Mouse (Mus musculus) retina, postnatal 1 day (tissue): ENCODE measurements at regions not wholly inside any gene's neighbourhood (a gene's known extent, or its start where the extent isn't known, plus 50 kb on each side); places are given as distances from the start of the nearest gene placed in this dataset.

ENCODE experiments used
- DNase-seq: peaks from one replicate; pipeline ENCODE4 v3.0.0-alpha.2; 2012

DNA sequence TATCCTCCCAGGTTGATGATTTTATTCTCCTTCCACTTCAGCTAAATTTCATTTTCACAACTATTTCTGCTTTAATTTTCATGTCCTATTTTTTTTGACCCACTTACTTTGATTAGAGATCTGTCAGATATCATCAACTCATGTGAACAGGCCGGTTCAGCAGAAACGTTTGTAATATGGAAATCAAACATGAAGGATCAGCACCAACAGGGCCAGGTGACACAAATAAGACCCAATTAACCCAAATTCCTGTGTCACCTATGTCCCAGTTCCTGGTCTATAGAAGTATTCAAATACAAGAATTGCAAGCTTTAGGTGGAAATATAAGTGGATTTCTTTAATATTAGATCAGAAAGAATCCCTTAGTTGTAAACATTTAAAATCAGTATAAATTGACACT lies 332.7 kb downstream of the 1700017N19Rik start:
- DNase-seq: peak; percentile 65

- no peak for DNase-seq
These were observed 336.8 kb downstream of the 1700017N19Rik start for GRCm38 (mm10) chr10:100927086-100927485.

DNA sequence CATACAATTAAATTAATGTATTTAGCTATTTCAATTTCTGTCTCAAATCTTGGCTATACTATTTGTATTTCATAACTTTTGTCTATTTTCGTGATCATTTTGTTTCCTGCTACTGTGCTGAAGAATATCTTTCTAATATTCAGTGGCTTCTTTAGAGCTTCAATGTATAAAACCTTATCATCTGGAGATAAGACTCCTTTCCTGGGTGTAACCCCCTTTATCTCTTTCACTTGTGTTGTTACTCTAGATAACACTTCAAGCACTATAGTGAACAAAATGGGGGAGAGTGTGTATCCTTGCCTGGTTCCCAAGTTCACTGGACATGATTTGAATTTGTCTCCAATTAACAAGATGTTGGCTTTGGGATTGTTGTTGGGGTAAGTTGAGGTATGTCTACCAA lies 341.5 kb downstream of the 1700017N19Rik start:
- DNase-seq: no peak

DNA sequence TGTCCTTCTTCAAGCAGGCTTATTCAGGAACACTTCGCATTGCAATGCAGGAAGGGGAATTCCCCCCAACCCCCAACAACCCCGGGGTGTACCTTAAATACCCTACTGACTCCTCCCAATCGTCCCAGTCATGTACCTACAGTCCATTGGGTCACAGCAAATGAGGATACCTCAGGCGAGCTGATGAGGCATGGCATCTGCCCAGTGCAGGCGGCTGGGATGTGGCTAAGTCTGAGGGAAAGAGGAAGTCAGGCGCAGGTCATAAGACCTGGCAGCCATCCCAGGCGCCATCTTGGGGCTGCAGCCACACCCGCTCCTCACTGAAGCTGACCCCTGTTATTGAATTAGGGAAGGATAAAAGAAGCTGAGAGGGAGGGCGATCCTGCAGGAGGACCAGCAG lies 368.1 kb downstream of the 1700017N19Rik start:
- DNase-seq: no peak

DNA sequence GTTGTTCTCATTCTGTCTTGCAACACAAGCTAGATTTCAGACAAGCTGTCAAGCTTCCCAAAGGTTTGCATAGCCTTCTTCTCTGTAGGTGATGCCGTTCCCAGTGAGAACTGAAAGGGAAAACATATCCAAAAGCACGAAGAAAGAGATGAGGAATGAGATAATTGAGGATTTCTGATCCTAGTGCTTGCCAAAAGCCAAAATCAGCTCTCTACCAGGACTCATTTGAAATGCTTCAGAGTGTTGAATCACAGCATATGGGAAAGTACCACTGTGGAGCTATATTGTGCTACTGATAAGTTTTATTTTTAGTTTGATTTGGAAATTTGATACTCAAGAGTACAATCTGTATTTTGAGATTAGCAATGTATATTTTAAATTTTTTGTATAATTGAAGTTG lies 413.2 kb downstream of the 1700017N19Rik start:
- no peak for DNase-seq

GRCm38 (mm10) chr10:101004687-101005086 lies 414.4 kb downstream of the 1700017N19Rik start:
- no peak for DNase-seq

GRCm38 (mm10) chr10:101015416-101015815 lies 425.1 kb downstream of the 1700017N19Rik start:
- no peak for DNase-seq

DNA sequence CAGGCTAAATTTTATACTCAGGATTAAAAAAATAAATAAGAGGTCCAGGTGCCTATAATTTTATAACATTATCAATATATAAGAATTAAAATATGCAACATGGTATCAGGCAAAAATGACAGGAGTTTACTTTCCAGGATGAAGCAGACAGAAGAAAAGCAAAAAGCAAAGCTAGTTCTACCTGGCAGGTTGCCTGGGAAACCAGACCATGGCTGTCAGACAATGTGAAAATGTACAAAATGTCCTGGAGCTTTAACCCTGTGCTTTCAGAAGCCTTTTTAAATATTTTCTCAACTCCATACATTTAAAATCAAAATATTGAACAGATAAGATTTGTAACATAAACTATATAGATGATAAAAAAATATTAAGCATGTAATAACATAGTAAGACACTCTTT lies 448.3 kb downstream of the 1700017N19Rik start:
- DNase-seq: no peak

DNA sequence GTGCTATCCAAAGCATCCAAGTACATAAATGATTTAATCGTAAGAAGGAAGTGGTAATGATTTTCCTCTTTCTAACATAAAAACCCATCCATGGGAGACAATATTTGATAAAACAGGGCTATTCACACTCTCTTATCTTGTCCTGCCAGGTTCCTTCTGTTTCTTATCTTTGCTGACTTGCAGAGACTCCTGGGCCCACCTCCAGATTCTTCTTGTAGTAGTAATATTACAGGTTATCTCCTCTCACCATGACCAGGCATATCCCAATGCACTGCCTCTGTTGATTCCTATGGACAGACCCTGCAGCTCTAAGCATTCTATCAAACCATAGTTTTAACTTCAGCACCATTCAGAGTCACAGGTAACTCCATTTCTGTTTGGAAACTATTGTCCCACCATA lies 448.8 kb downstream of the 1700017N19Rik start:
- DNase-seq: no peak
